Mouse (Mus musculus) testis, adult 2 months (tissue): ENCODE data around the gene Nova2.

ENCODE experiments used
- CTCF ChIP-seq: fragments of 200-500 bp; IDR thresholded peaks from 2 replicates; pipeline ENCODE4 v1.5.1; 2012; ENCODE audit warnings: low read depth, mild to moderate bottlenecking, inconsistent platforms, low read length, moderate library complexity; ENCODE audit not compliant: control insufficient read depth, insufficient read depth, insufficient replicate concordance
- POLR2A ChIP-seq: fragments of 200-500 bp; IDR thresholded peaks from 2 replicates; pipeline ENCODE4 v1.6.1; 2012; ENCODE audit warnings: low read depth, mild to moderate bottlenecking, inconsistent platforms, low read length, moderate library complexity; ENCODE audit not compliant: control insufficient read depth

GRCm38 (mm10) chr7:18998835-18999234, 73.1 kb downstream of the Nova2 start:
- no peak for TF ChIP-seq CTCF
- TF ChIP-seq POLR2A, result no peak
